8 mouse cellular contexts compared by ENCODE assay signal in the genomic region with DNA sequence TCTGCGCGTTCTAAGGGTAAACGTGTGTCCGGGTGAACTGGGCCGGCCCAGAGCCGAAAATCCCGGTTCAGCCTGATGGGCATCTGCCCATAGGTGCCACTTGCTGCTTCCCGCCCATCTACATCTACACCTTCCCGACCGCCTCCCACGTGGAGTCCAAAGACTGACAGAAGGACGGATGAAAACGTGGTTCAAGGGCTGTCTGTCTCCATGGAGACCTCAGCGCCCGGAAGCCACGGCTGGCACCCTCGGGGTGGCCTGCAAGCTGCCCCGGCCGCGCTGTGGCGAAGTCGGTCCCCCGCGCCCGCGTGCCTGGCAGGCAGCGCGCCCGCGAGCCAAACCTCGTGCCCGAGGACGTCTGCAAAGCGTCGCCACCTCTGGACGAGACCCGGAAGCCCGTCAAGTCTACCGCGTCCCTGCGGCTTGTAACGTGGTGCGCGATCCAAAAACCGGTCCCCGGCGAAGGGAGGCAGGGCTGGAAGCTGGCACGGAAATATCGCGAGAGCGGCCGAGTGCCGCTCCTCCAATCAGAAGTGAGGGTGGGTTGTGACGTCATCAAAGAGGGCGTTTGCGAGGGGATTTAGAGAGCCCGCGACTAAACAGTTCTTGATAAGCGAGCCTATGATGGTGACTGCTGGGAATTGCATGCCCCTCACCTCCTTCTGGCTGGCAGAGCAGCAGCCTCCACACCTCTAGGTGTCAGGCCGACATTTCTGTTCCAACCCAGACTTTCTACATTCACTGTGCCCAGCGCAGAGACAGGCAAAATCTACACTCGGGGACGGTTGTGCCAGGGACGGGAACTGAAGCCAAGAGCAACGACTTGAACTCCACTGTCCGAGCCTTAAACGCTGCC. TPM values are rescaled to one million over a fixed set of nuclear protein-coding genes. Genes with fewer than 3 reads are reported as not detected.
DNase-seq lines count a peak whose midpoint lies in the region; ATAC-seq lines count a peak whose summit lies in the region.

Gene Thada, minus strand, starts transcription at position 453 of the 856 bp plus-strand sequence.

- WGBS in hindbrain, embryonic 12.5 days = under 1% methylated on average over 67 of the region's 67 CpGs

- peaks cover 7% of the 10 kb centered on the region; the same call in 1 of the 2 replicates for H3K36me3 ChIP-seq in hindbrain, embryonic 12.5 days

- H3K4me3 ChIP-seq in hindbrain, embryonic 12.5 days = peak within 1 kb of the TSS; percentile 87

- H3K4me2 ChIP-seq in hindbrain, embryonic 12.5 days (replicated peaks) = peak within 1 kb of the TSS; percentile 88

- H3K27me3 ChIP-seq in hindbrain, embryonic 12.5 days = no peaks in the 10 kb centered on the region

- peak within 1 kb of the TSS; percentile 86 for H3K27ac ChIP-seq in hindbrain, embryonic 12.5 days

- peak; percentile 97 for ATAC-seq in hindbrain, embryonic 12.5 days (ENCODE audit: low FRiP score)

- H3K9ac ChIP-seq in hindbrain, embryonic 12.5 days = peak within 1 kb of the TSS; percentile 86

- H3K9me3 ChIP-seq in hindbrain, embryonic 12.5 days (replicated peaks) = no peaks in the 10 kb centered on the region

- DNase-seq in NIH3T3 (ENCODE audit: low read depth) = peak; percentile 100
- peak; percentile 99 to 100 for DNase-seq in cerebellum, postnatal 10 days
- peak; percentile 96 to 97 for DNase-seq in frontal cortex, postnatal 10 days (ENCODE audit: low spot score in 2 of 2)
- DNase-seq in layer of hippocampus, postnatal 14 days (ENCODE audit: low spot score in 2 of 2) = peak; percentile 98 to 99
- peak; percentile 98 for DNase-seq in lung, postnatal 14 days
- DNase-seq in retina, adult 2 months (ENCODE audit: low read depth, low spot score) = peak; percentile 98
- peak; percentile 98 for DNase-seq in thymus, postnatal 36 days

- H3K4me1 ChIP-seq in hindbrain, embryonic 12.5 days = peaks cover 14% of the 10 kb centered on the region

RNA-seq across cellular contexts. Expression of gene Thada, which starts in this region (rescaled TPM):
- 9.9 TPM in 2 replicates for polyA plus RNA-seq in hindbrain, embryonic 12.5 days (2016; fragmentation: Nextera tagmentation; extraction: Ambion mirVana)
- 10 to 100 TPM; 13.0 to 14.4 TPM for total RNA-seq in layer of hippocampus, postnatal 14 days (2021)

Comparison
In these comparisons a context has a peak if more than half of its experiments do, and no peak if none do; other contexts are left out.
1. Peak in every context shown above with its lines: DNase-seq, ATAC-seq, H3K4me3 ChIP-seq and H3K27ac ChIP-seq.